Mouse (Mus musculus): Measurements from ENCODE around the gene Lrrc4c.

Lrrc4c gene

GRCm38 (mm10) chr2:97609436-97609835 is 1291.5 kb downstream of the Lrrc4c start:
- no peak for DNase-seq (ENCODE audit: low spot score in 2 of 2)

- no peak for DNase-seq (ENCODE audit: low spot score in 2 of 2)
These were observed 1292.6 kb downstream of the Lrrc4c start for GRCm38 (mm10) chr2:97610566-97610965.

GRCm38 (mm10) chr2:97614724-97615123 is 1296.8 kb downstream of the Lrrc4c start:
- no peak for DNase-seq (ENCODE audit: low spot score in 2 of 2)

- no peak for DNase-seq (ENCODE audit: low spot score in 2 of 2)
These were observed 1300.6 kb downstream of the Lrrc4c start for GRCm38 (mm10) chr2:97618589-97618988.

GRCm38 (mm10) chr2:97639941-97640340 is 1322.0 kb downstream of the Lrrc4c start:
- no peak for DNase-seq (ENCODE audit: low spot score in 2 of 2)

- DNase-seq (ENCODE audit: low spot score in 2 of 2), result no peak
These were observed 1323.7 kb downstream of the Lrrc4c start for GRCm38 (mm10) chr2:97641661-97642060.

GRCm38 (mm10) chr2:97652711-97653110 is 1334.7 kb downstream of the Lrrc4c start:
- no peak for DNase-seq (ENCODE audit: low spot score in 2 of 2)

Measured in spleen, postnatal 14 days (tissue).